Mouse (Mus musculus): Measurements from ENCODE around the gene Theg.

The Theg gene

GRCm38 (mm10) chr10:79537271-79537670 lies 49.9 kb downstream of the Theg start:
- DNase-seq (ENCODE audit: low read depth, low spot score) = no peak

GRCm38 (mm10) chr10:79536461-79537080 lies 50.6 kb downstream of the Theg start:
- no peak for DNase-seq (ENCODE audit: low read depth, low spot score)

- DNase-seq (ENCODE audit: low read depth, low spot score) = no peak
Observed at GRCm38 (mm10) chr10:79535431-79535830, 51.7 kb downstream of the Theg start.

- no peak for DNase-seq (ENCODE audit: low read depth, low spot score)
Observed at GRCm38 (mm10) chr10:79534426-79534825, 52.7 kb downstream of the Theg start.

- DNase-seq (ENCODE audit: low read depth, low spot score) = peak; percentile 34
Observed at GRCm38 (mm10) chr10:79533126-79533911, 53.8 kb downstream of the Theg start, which contains the start of gene Plpp2. TSS of gene Plpp2 (minus strand) at chr10:79533796.

- DNase-seq (ENCODE audit: low read depth, low spot score) = no peak
Observed at GRCm38 (mm10) chr10:79532678-79533077, 54.5 kb downstream of the Theg start.

GRCm38 (mm10) chr10:79531593-79531992 lies 55.5 kb downstream of the Theg start:
- no peak for DNase-seq (ENCODE audit: low read depth, low spot score)

- DNase-seq (ENCODE audit: low read depth, low spot score) = no peak
Observed at GRCm38 (mm10) chr10:79530721-79531120, 56.4 kb downstream of the Theg start.

GRCm38 (mm10) chr10:79530241-79530640 lies 56.9 kb downstream of the Theg start:
- DNase-seq (ENCODE audit: low read depth, low spot score) = no peak

- DNase-seq (ENCODE audit: low read depth, low spot score) = no peak
Observed at GRCm38 (mm10) chr10:79528081-79528480, 59.0 kb downstream of the Theg start.

- DNase-seq (ENCODE audit: low read depth, low spot score) = no peak
Observed at GRCm38 (mm10) chr10:79527453-79527845, 59.7 kb downstream of the Theg start.

GRCm38 (mm10) chr10:79526661-79527452 lies 60.3 kb downstream of the Theg start:
- DNase-seq (ENCODE audit: low read depth, low spot score) = no peak

Data from retina, postnatal 7 days (tissue).